ENCODE assay signal across 7 mouse cellular contexts in genomic region chr10:76032402-76033118, GRCm38 (mm10). TPM values are rescaled to one million over a fixed set of nuclear protein-coding genes. Genes with fewer than 3 reads are reported as not detected.
DNase-seq lines count a peak whose midpoint lies in the region; ATAC-seq lines count a peak whose summit lies in the region.

Zfp280b (plus strand) TSS chr10:76032650.

- H3K9ac ChIP-seq in embryonic facial prominence, embryonic 11.5 days (replicated peaks; ENCODE audit: low read length): peak within 1 kb of the TSS; percentile 96
- H3K9ac ChIP-seq in limb, embryonic 11.5 days (ENCODE audit: low read length): peak within 1 kb of the TSS; percentile 90
- H3K9ac ChIP-seq in midbrain, embryonic 14.5 days (replicated peaks; ENCODE audit: low read length): peak within 1 kb of the TSS; percentile 94

- peak within 1 kb of the TSS; percentile 79 for H3K4me2 ChIP-seq in embryonic facial prominence, embryonic 11.5 days (ENCODE audit: low read depth, low read length)
- peak within 1 kb of the TSS; percentile 85 for H3K4me2 ChIP-seq in limb, embryonic 11.5 days (ENCODE audit: low read depth, severe bottlenecking)
- peak within 1 kb of the TSS; percentile 81 for H3K4me2 ChIP-seq in midbrain, embryonic 14.5 days (ENCODE audit: low read length)

- peak within 1 kb of the TSS; percentile 59; the same call in 1 of the 2 replicates for H3K27ac ChIP-seq in embryonic facial prominence, embryonic 11.5 days (replicated peaks; ENCODE audit: low read depth, low read length)
- peak within 1 kb of the TSS; percentile 14; the same call in 1 of the 2 replicates for H3K27ac ChIP-seq in limb, embryonic 11.5 days (replicated peaks; ENCODE audit: low read depth, low read length)
- H3K27ac ChIP-seq in midbrain, embryonic 14.5 days (replicated peaks; ENCODE audit: low read depth, low read length): peak within 1 kb of the TSS; percentile 72

- H3K4me1 ChIP-seq in embryonic facial prominence, embryonic 11.5 days (ENCODE audit: control insufficient read depth, insufficient read depth, low read length): no peaks in the 10 kb centered on the region
- H3K4me1 ChIP-seq in limb, embryonic 11.5 days (ENCODE audit: control insufficient read depth, insufficient read depth, low read length): peaks cover 2% of the 10 kb centered on the region; the same call in 1 of the 2 replicates
- H3K4me1 ChIP-seq in midbrain, embryonic 14.5 days (ENCODE audit: control insufficient read depth, insufficient read depth, low read length): peaks cover 5% of the 10 kb centered on the region; the same call in 1 of the 2 replicates

- no peaks in the 10 kb centered on the region for H3K27me3 ChIP-seq in embryonic facial prominence, embryonic 11.5 days (ENCODE audit: control insufficient read depth, insufficient read depth, low read length)
- no peaks in the 10 kb centered on the region for H3K27me3 ChIP-seq in limb, embryonic 11.5 days (ENCODE audit: control insufficient read depth, insufficient read depth, low read length)
- H3K27me3 ChIP-seq in midbrain, embryonic 14.5 days (ENCODE audit: control insufficient read depth, insufficient read depth, low read length): no peaks in the 10 kb centered on the region

- peak; percentile 98 for DNase-seq in adrenal gland, postnatal 14 days
- peak; percentile 98 for DNase-seq in embryonic facial prominence, embryonic 11.5 days (ENCODE audit: low spot score)
- peak; percentile 100 for DNase-seq in heart, adult 11 months
- peak; percentile 95 for DNase-seq in kidney, adult 18-20 months
- peak; percentile 98 for DNase-seq in limb, embryonic 11.5 days (ENCODE audit: low spot score)
- peak; percentile 97 for DNase-seq in midbrain, embryonic 14.5 days
- peak; percentile 84 to 94 for DNase-seq in spleen, adult 18-20 months

- WGBS in embryonic facial prominence, embryonic 11.5 days: under 1% methylated on average over 56 of the region's 58 CpGs
- WGBS in limb, embryonic 11.5 days: under 1% methylated on average over 52 of the region's 58 CpGs
- whole genome bisulfite sequencing in midbrain, embryonic 14.5 days: under 1% methylated on average over 58 of the region's 58 CpGs

- no peaks in the 10 kb centered on the region for H3K9me3 ChIP-seq in embryonic facial prominence, embryonic 11.5 days (replicated peaks; ENCODE audit: control insufficient read depth, low read length)
- no peaks in the 10 kb centered on the region for H3K9me3 ChIP-seq in limb, embryonic 11.5 days (ENCODE audit: control insufficient read depth, low read length)
- no peaks in the 10 kb centered on the region for H3K9me3 ChIP-seq in midbrain, embryonic 14.5 days (ENCODE audit: control insufficient read depth, low read length)

- ATAC-seq in embryonic facial prominence, embryonic 11.5 days (replicated peaks; ENCODE audit: insufficient number of reproducible peaks, low FRiP score, low TSS enrichment, low read depth): peak; percentile 98
- peak; percentile 94 for ATAC-seq in limb, embryonic 11.5 days (ENCODE audit: insufficient number of reproducible peaks, low FRiP score, low TSS enrichment, low read depth)
- ATAC-seq in midbrain, embryonic 14.5 days (ENCODE audit: low FRiP score, low TSS enrichment): peak; percentile 99

- no peaks in the 10 kb centered on the region for H3K36me3 ChIP-seq in embryonic facial prominence, embryonic 11.5 days (replicated peaks; ENCODE audit: control insufficient read depth, insufficient read depth, low read depth, low read length)
- no peaks in the 10 kb centered on the region for H3K36me3 ChIP-seq in limb, embryonic 11.5 days (ENCODE audit: control insufficient read depth, insufficient read depth, low read length)
- peaks cover 2% of the 10 kb centered on the region for H3K36me3 ChIP-seq in midbrain, embryonic 14.5 days (ENCODE audit: control insufficient read depth, insufficient read depth, low read length)

- peak within 1 kb of the TSS; percentile 92 for H3K4me3 ChIP-seq in embryonic facial prominence, embryonic 11.5 days (ENCODE audit: low read depth, low read length)
- H3K4me3 ChIP-seq in limb, embryonic 11.5 days (ENCODE audit: low read depth, low read length): peak within 1 kb of the TSS; percentile 74
- peak within 1 kb of the TSS; percentile 91 for H3K4me3 ChIP-seq in midbrain, embryonic 14.5 days (replicated peaks; ENCODE audit: low read depth, low read length)

RNA-seq across cellular contexts. Expression of gene Zfp280b, which starts in this region (rescaled TPM):
- 8.8 and 11.5 TPM in 2 replicates for total RNA-seq in adrenal gland, postnatal 14 days (2021)
- polyA plus RNA-seq in embryonic facial prominence, embryonic 11.5 days (2014; fragmentation: Nextera tagmentation; extraction: Ambion mirVana): 37.2 and 37.9 TPM in 2 replicates
- polyA plus RNA-seq in limb, embryonic 11.5 days (2014; fragmentation: Nextera tagmentation; extraction: Ambion mirVana): 42.1 and 44.8 TPM in 2 replicates
- polyA plus RNA-seq in midbrain, embryonic 14.5 days (2014; fragmentation: Nextera tagmentation; extraction: Ambion mirVana): 11.9 and 14.6 TPM in 2 replicates

Comparison
In these comparisons a context has a peak if more than half of its experiments do, and no peak if none do; other contexts are left out.
1. Peak in every context shown above with its lines: DNase-seq, ATAC-seq, H3K4me3 ChIP-seq and H3K27ac ChIP-seq.
2. H3K27ac ChIP-seq: peak in every context shown above with its lines; median percentile 72 in midbrain, embryonic 14.5 days; 59 in embryonic facial prominence, embryonic 11.5 days; 14 in limb, embryonic 11.5 days.